Mouse (Mus musculus) bone marrow macrophage, adult 2 months (primary cell): ENCODE results near the gene Clec12b.

Source experiments
- CTCF ChIP-seq: IDR thresholded peaks from 2 replicates; pipeline ENCODE4 v1.5.1; 2012; ENCODE audit warnings: low read depth, mild to moderate bottlenecking, low read length, moderate library complexity
- POLR2A ChIP-seq: IDR thresholded peaks from 2 replicates; pipeline ENCODE4 v1.6.1; 2012; ENCODE audit warnings: mild to moderate bottlenecking, low read depth, low read length, borderline replicate concordance

DNA sequence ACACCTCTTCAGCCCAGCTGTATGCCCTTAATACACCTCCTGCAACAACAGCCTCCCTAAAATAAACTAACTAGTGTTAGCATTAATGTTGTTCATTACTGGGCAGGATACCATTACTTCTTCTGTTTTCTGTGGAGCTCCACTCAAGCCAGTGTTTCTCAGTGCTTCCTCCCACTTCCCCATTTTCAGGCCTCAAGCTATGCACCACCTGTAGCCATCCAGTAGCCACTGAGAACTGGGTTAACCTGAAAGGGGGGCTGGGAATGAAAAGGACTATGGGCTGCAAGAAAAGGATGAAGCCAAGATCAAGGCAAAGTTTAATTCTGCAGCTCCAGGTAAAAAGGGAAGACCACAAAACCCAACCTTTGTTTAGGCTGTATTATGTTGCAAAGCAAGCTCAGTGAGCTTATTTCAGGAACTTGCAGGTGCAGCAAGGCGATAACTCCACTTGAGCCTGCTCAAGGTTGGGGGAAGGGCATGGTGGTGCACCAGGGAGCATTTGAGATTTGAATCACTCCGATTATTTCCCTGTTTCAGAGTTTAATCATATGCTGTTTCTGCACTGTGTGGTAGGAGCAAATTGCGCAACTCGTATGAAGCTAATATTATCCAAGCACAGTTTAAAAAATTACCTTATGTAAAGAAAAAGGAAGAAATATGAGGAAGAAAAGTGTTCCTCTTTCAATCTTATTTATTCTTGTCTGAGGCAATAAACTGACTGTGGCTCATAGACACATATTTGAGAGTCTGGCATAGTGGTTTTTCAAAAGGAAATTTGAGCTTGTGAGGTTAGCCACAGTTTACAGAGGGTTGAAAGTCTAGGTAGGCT, 35.9 kb downstream of the Clec12b start:
- TF ChIP-seq CTCF (no peak), POLR2A (no peak)
